Mouse (Mus musculus) hindlimb bud, embryonic 11.5 days (tissue): ENCODE data around the gene Grhl3.

Source experiments
- DNase-seq: peaks from one replicate; pipeline ENCODE4 v3.0.0-alpha.2; 2012; ENCODE audit warnings: low read depth, low spot score; ENCODE audit errors: extremely low spot score

Grhl3 gene

GRCm38 (mm10) chr4:135494521-135495396, 78.7 kb downstream of the Grhl3 start, which contains the start of the genes Stpg1 and Nipal3:
TSS of gene Stpg1 (plus strand) at chr4:135494790.
TSS of gene Nipal3 (minus strand) at chr4:135495038.
- peak; percentile 71 for DNase-seq

- no peak for DNase-seq
Observed at GRCm38 (mm10) chr4:135493691-135494520, 79.5 kb downstream of the Grhl3 start.

GRCm38 (mm10) chr4:135493271-135493670, 80.2 kb downstream of the Grhl3 start:
- no peak for DNase-seq
